Mouse (Mus musculus): ENCODE data around the gene Rxrg. TPM values are rescaled to one million over a fixed set of nuclear protein-coding genes. Genes with fewer than 3 reads are reported as not detected.

The Rxrg gene
- polyA plus RNA-seq, 1 experiment from 2014 or later: 3.4 TPM

DNA sequence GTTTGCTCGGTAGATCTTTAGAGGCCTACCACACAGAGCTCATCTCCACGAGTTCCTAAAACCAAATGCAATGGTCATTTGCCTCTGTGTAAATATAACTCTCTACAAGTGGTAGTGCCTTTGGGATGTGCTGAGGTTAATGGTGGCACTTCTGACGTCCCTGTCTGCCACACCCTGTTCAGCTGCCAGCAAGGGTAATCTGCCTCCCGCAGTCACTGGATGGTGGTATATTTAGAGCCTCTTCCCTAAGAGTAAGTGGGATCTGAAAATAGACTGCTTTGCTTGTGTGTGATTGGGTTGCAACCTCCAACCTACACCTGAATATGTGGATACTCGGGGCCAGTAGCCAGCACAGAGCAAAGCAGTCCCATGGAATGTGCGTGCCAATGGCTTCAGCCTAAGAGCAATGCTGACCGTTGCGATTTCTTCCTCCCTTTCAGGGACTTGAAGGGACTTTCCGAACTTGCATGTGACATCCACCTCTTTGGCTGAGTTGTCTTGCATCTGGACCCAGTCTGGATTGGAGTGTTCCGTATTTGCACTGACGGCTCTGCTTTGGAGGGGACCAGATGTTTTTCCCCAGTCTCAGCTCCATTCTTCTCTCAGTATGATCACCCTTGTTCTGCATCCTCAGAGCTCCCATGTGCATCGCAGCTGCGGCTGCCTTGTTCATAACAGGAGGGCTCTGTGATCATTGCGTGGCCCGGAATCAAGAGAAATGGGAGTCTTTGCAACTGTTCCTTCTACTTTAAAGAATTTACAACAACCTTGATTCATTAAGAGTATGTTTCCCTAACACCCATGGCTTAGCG, 9.2 kb upstream of the Rxrg start:
- H3K9ac ChIP-seq (ENCODE audit: low read depth, low read length): no peak overlapping the region
- H3K4me1 ChIP-seq (ENCODE audit: control insufficient read depth, insufficient read depth, low read length): no peaks in the 10 kb centered on the region
- H3K36me3 ChIP-seq (ENCODE audit: control insufficient read depth, insufficient read depth, low read length): no peaks in the 10 kb centered on the region
- H3K9me3 ChIP-seq (replicated peaks; ENCODE audit: control insufficient read depth, low read length): no peaks in the 10 kb centered on the region
- no peak for ATAC-seq (replicated peaks; ENCODE audit: insufficient number of reproducible peaks, low FRiP score, low TSS enrichment)
- no peaks in the 10 kb centered on the region for H3K27me3 ChIP-seq (ENCODE audit: control insufficient read depth, insufficient read depth, low read length)
- 77% methylated on average over 16 of the region's 16 CpGs for WGBS (ENCODE audit: insufficient replicate concordance)
- H3K27ac ChIP-seq (ENCODE audit: low read depth, low read length): no peak overlapping the region
- H3K4me2 ChIP-seq: no peak overlapping the region
- H3K4me3 ChIP-seq (ENCODE audit: low read depth, low read length): no peak overlapping the region

DNA sequence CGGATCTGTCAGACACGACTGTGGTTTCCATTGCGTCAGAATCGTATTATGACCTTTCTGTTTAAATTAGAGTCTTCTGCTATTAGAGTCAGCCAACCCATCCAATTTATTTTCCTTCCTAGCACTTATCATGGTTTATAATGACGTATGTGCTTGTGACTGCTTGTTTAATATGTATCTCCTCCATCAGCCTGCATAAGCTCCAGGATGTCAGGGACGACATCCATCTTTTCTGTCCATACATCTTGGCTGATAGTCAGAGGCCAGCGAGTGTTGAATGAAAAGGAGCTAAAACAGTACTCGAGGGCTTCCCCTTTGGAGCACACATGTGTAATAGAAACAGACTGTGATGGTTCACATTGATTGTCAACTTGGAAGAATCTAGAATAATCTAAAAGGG, 6.0 kb upstream of the Rxrg start:
- Histone ChIP-seq H3K4me2 (no peak overlapping the region), H3K27ac (ENCODE audit: low read depth, low read length) (no peak overlapping the region), H3K36me3 (ENCODE audit: control insufficient read depth, insufficient read depth, low read length) (no peaks in the 10 kb centered on the region), H3K4me3 (ENCODE audit: low read depth, low read length) (no peak overlapping the region), H3K27me3 (ENCODE audit: control insufficient read depth, insufficient read depth, low read length) (peaks cover 6% of the 10 kb centered on the region; the same call in 1 of the 2 replicates), H3K9ac (ENCODE audit: low read depth, low read length) (no peak overlapping the region), H3K9me3 (replicated peaks; ENCODE audit: control insufficient read depth, low read length) (no peaks in the 10 kb centered on the region), H3K4me1 (ENCODE audit: control insufficient read depth, insufficient read depth, low read length) (no peaks in the 10 kb centered on the region)
- WGBS (ENCODE audit: insufficient replicate concordance): 67% methylated on average over 8 of the region's 8 CpGs
- ATAC-seq (replicated peaks; ENCODE audit: insufficient number of reproducible peaks, low FRiP score, low TSS enrichment): no peak

DNA sequence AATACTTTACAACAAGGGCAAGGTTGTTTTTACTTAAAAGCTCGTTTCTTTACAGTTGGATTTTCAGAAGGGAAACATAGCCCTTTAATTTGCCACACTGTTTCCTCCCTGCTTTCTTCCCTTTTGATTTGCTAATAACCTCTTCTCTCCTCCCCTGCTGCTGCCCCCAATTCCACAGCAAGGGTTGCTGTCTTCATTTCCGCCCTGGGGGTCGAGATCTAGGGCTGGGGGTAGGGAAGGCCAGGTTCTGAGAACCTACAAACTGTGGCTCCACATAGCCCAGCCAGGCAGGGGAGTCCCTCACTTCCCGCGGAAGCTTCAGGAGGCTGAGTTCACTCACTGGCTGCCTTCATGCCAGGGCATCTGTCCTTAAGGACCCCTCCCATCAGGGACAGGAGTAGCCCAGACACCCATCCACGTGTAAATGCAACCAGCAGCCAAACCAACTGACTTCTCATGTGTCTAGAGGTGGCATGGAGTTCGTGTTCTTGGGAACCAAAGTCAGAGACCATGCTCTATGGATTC, 1.1 kb downstream of the Rxrg start:
- no peak for ATAC-seq (replicated peaks; ENCODE audit: insufficient number of reproducible peaks, low FRiP score, low TSS enrichment)

DNA sequence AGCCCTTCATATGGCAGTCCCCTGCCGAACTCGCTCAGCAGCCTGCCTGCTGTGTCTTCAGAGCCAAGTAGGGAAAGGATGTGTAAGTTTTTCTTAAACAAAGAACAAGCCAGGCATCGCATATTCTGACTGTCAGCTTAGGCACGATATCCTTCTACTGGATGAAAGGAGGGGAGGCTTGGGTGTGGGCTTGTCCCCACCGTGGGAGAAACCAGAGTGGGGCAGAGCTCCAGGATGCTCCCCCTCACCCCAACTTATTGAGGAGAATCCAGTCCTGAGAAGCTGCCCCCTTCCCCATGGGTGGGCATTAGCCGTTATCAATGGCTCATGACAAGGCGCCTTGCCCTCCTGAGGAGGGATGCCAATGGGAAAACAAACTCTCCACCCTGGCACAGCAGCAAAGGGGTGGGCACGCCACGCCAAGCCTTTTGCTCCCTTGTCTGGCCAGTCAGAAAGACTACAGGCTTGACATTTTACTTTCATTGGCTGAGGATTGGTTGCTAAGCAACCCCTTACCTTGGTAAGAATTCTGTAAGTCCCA, 10.1 kb downstream of the Rxrg start:
- Histone ChIP-seq H3K27me3 (ENCODE audit: control insufficient read depth, insufficient read depth, low read length) (no peaks in the 10 kb centered on the region), H3K4me2 (no peak overlapping the region)

More for the DNA sequence above, 1.1 kb downstream of the Rxrg start:
- Histone ChIP-seq H3K27ac (ENCODE audit: low read depth, low read length) (no peak overlapping the region), H3K9me3 (replicated peaks; ENCODE audit: control insufficient read depth, low read length) (no peaks in the 10 kb centered on the region), H3K4me1 (ENCODE audit: control insufficient read depth, insufficient read depth, low read length) (peaks cover 4% of the 10 kb centered on the region; the same call in 1 of the 2 replicates), H3K4me3 (ENCODE audit: low read depth, low read length) (no peak overlapping the region), H3K36me3 (ENCODE audit: control insufficient read depth, insufficient read depth, low read length) (no peaks in the 10 kb centered on the region), H3K9ac (ENCODE audit: low read depth, low read length) (no peak overlapping the region), H3K27me3 (ENCODE audit: control insufficient read depth, insufficient read depth, low read length) (peaks cover 25% of the 10 kb centered on the region), H3K4me2 (peak overlapping the region; percentile 68; the same call in 1 of the 2 replicates)
- WGBS (ENCODE audit: insufficient replicate concordance): 16% methylated on average over 7 of the region's 7 CpGs

DNA sequence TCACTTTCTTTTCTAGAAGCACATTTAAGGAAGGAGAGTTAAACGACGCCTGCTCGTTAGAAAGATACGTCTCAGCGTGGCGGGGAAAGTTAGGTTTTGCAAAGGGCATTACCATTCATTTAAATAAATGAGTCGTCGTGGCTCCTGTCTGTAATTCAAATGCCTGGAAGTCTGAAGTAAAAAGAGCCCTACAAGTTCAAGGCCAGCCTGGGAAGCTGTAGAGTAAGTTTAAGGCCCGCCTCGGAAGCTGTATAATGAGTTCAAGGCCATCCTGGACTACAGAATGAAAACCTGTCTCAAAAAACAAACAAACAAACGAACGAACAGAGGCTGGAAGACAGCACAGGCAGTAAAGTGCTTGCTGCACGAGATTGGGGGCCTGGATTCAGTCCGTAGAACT, 18.9 kb downstream of the Rxrg start:
- no peak overlapping the region for H3K27ac ChIP-seq (ENCODE audit: low read depth, low read length)
- WGBS (ENCODE audit: insufficient replicate concordance): 79% methylated on average over 14 of the region's 14 CpGs
- no peak overlapping the region for H3K4me3 ChIP-seq (ENCODE audit: low read depth, low read length)
- no peak overlapping the region for H3K4me2 ChIP-seq
- H3K4me1 ChIP-seq (ENCODE audit: control insufficient read depth, insufficient read depth, low read length): no peaks in the 10 kb centered on the region
- ATAC-seq (replicated peaks; ENCODE audit: insufficient number of reproducible peaks, low FRiP score, low TSS enrichment): no peak
- H3K36me3 ChIP-seq (ENCODE audit: control insufficient read depth, insufficient read depth, low read length): no peaks in the 10 kb centered on the region
- no peaks in the 10 kb centered on the region for H3K27me3 ChIP-seq (ENCODE audit: control insufficient read depth, insufficient read depth, low read length)
- no peak overlapping the region for H3K9ac ChIP-seq (ENCODE audit: low read depth, low read length)
- H3K9me3 ChIP-seq (replicated peaks; ENCODE audit: control insufficient read depth, low read length): no peaks in the 10 kb centered on the region

More for the DNA sequence above, 10.1 kb downstream of the Rxrg start:
- ATAC-seq (replicated peaks; ENCODE audit: insufficient number of reproducible peaks, low FRiP score, low TSS enrichment): no peak
- H3K4me1 ChIP-seq (ENCODE audit: control insufficient read depth, insufficient read depth, low read length): no peaks in the 10 kb centered on the region
- no peaks in the 10 kb centered on the region for H3K9me3 ChIP-seq (replicated peaks; ENCODE audit: control insufficient read depth, low read length)
- no peak overlapping the region for H3K27ac ChIP-seq (ENCODE audit: low read depth, low read length)
- WGBS (ENCODE audit: insufficient replicate concordance): 42% methylated on average over 9 of the region's 9 CpGs
- H3K4me3 ChIP-seq (ENCODE audit: low read depth, low read length): no peak overlapping the region
- no peaks in the 10 kb centered on the region for H3K36me3 ChIP-seq (ENCODE audit: control insufficient read depth, insufficient read depth, low read length)
- no peak overlapping the region for H3K9ac ChIP-seq (ENCODE audit: low read depth, low read length)

DNA sequence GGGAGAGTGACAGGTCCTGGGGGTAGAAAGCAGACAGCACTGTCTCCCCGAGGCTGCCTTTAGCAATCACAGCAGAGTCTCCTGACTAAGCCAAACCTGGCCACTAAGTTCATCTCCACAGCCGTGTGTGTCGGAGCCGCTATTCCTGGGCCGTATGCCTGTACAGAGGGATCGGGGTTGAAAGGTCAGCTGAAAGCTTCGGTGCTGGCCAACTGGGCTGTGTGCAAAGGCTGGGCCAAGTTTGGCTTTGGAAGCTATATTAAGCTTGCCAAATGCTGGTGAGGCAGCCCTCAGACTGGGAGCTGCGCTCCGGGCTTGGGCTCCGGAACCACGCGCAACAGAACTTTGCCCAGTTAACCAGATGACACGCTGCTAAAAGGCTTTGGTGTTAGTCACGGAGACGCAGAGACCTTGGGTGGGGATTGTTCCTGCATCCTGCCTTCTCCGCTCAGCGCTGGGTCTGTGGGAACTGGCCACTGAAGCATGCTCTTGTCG, 19.9 kb downstream of the Rxrg start:
- H3K27me3 ChIP-seq (ENCODE audit: control insufficient read depth, insufficient read depth, low read length): no peaks in the 10 kb centered on the region
- H3K4me2 ChIP-seq: no peak overlapping the region
- H3K9me3 ChIP-seq (replicated peaks; ENCODE audit: control insufficient read depth, low read length): no peaks in the 10 kb centered on the region
- no peak for ATAC-seq (replicated peaks; ENCODE audit: insufficient number of reproducible peaks, low FRiP score, low TSS enrichment)
- no peak overlapping the region for H3K9ac ChIP-seq (ENCODE audit: low read depth, low read length)
- 64% methylated on average over 18 of the region's 18 CpGs for WGBS (ENCODE audit: insufficient replicate concordance)
- H3K36me3 ChIP-seq (ENCODE audit: control insufficient read depth, insufficient read depth, low read length): no peaks in the 10 kb centered on the region
- no peaks in the 10 kb centered on the region for H3K4me1 ChIP-seq (ENCODE audit: control insufficient read depth, insufficient read depth, low read length)
- H3K27ac ChIP-seq (ENCODE audit: low read depth, low read length): no peak overlapping the region
- H3K4me3 ChIP-seq (ENCODE audit: low read depth, low read length): no peak overlapping the region

DNA sequence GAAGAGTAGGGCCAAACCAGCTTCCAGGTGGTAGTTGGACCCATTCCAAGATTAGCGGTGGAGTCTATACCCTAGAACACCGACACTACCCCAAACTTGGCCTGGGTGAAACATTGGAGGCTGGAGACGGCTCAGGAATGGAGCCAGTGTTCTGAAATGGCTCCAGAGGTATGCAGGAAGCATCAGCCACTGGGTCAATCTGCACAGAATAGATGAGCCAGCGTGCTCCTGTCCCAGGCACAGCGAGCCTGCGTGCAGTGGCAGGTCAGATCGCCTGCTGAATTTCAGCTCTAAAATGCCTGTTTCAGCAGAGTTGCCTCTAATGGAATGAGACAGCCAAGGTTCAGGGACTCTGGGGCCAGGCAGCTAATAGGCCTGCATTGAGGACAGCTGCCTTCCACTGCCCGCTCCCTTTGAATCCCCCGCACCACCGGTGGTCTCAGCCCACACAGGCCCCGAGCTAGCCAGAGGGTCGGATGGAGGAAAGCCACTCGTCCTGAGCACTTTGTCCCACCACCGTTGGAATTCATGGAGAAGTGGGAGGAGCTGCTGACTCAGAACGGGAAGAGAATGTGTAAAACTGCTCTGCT, 22.1 kb downstream of the Rxrg start:
- 64% methylated on average over 15 of the region's 15 CpGs for WGBS (ENCODE audit: insufficient replicate concordance)
- Histone ChIP-seq H3K4me2 (no peak overlapping the region), H3K27me3 (ENCODE audit: control insufficient read depth, insufficient read depth, low read length) (no peaks in the 10 kb centered on the region), H3K27ac (ENCODE audit: low read depth, low read length) (no peak overlapping the region), H3K36me3 (ENCODE audit: control insufficient read depth, insufficient read depth, low read length) (no peaks in the 10 kb centered on the region), H3K4me3 (ENCODE audit: low read depth, low read length) (no peak overlapping the region), H3K9ac (ENCODE audit: low read depth, low read length) (no peak overlapping the region), H3K4me1 (ENCODE audit: control insufficient read depth, insufficient read depth, low read length) (no peaks in the 10 kb centered on the region), H3K9me3 (replicated peaks; ENCODE audit: control insufficient read depth, low read length) (no peaks in the 10 kb centered on the region)
- ATAC-seq (replicated peaks; ENCODE audit: insufficient number of reproducible peaks, low FRiP score, low TSS enrichment): no peak

DNA sequence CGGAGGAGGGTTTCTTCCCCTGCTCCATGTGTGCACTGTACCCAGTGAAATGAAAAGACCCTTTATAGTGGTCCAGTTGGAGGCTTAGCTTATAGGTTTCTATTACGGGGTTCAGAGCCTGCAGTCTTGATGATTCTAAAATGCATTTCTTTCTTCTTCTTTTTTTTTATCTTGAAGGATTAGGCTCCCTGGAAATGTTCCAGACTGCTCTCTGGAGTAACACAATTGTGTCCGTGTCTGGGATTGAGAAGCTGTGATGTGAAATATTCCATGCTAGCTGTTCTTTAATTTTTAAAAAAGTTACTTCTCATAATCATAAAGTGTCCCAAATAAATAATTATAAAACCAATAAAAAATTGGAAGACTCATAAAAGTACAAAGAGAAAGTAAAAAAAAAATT, 26.9 kb downstream of the Rxrg start:
- no peak overlapping the region for H3K27ac ChIP-seq (ENCODE audit: low read depth, low read length)
- no peaks in the 10 kb centered on the region for H3K27me3 ChIP-seq (ENCODE audit: control insufficient read depth, insufficient read depth, low read length)
- no peaks in the 10 kb centered on the region for H3K4me1 ChIP-seq (ENCODE audit: control insufficient read depth, insufficient read depth, low read length)
- no peak for ATAC-seq (replicated peaks; ENCODE audit: insufficient number of reproducible peaks, low FRiP score, low TSS enrichment)
- no peak overlapping the region for H3K4me2 ChIP-seq
- no peak overlapping the region for H3K9ac ChIP-seq (ENCODE audit: low read depth, low read length)
- no peaks in the 10 kb centered on the region for H3K9me3 ChIP-seq (replicated peaks; ENCODE audit: control insufficient read depth, low read length)
- no peak overlapping the region for H3K4me3 ChIP-seq (ENCODE audit: low read depth, low read length)
- 57% methylated on average over 3 of the region's 3 CpGs for WGBS (ENCODE audit: insufficient replicate concordance)
- no peaks in the 10 kb centered on the region for H3K36me3 ChIP-seq (ENCODE audit: control insufficient read depth, insufficient read depth, low read length)
